Mouse (Mus musculus) Muller cell, postnatal 12 days (primary cell): ENCODE measurements around the gene Fgf11.
A peak's percentile ranks its signal among the peaks of the same experiment; 100 is the strongest.

Experiments
- DNase-seq: peaks from one replicate; pipeline ENCODE4 v3.0.0-alpha.2; 2015; ENCODE audit errors: inconsistent ontology term

Gene Fgf11

GRCm38 (mm10) chr11:69801379-69801977, at the start of gene Fgf11:
Fgf11 (minus strand) TSS chr11:69801857.
- no peak for DNase-seq

GRCm38 (mm10) chr11:69850754-69851153, 49.1 kb upstream of the Fgf11 start:
- no peak for DNase-seq

GRCm38 (mm10) chr11:69849884-69850283, 48.2 kb upstream of the Fgf11 start:
- DNase-seq: no peak

- no peak for DNase-seq
Measured at GRCm38 (mm10) chr11:69849128-69849527, 47.5 kb upstream of the Fgf11 start.

- DNase-seq: no peak
Measured at GRCm38 (mm10) chr11:69848021-69848420, 46.4 kb upstream of the Fgf11 start.

GRCm38 (mm10) chr11:69846738-69847688, 45.4 kb upstream of the Fgf11 start:
- peak; percentile 42 for DNase-seq

GRCm38 (mm10) chr11:69846198-69846680, 44.6 kb upstream of the Fgf11 start, which contains the start of gene Plscr3:
Plscr3 (plus strand) TSS chr11:69846376.
- DNase-seq: peak; percentile 95

GRCm38 (mm10) chr11:69838714-69839104, 37.1 kb upstream of the Fgf11 start:
- DNase-seq: no peak

GRCm38 (mm10) chr11:69837952-69838713, 36.5 kb upstream of the Fgf11 start, which contains the start of gene Tmem256:
Tmem256 (plus strand) TSS chr11:69838514.
- peak; percentile 99 for DNase-seq

- DNase-seq: no peak
Measured at GRCm38 (mm10) chr11:69837604-69837951, 35.9 kb upstream of the Fgf11 start, which contains the start of gene Nlgn2. Nlgn2 (minus strand) TSS chr11:69837784.

- peak; percentile 64 for DNase-seq
Measured at GRCm38 (mm10) chr11:69836703-69837576, 35.3 kb upstream of the Fgf11 start.

- DNase-seq: no peak
Measured at GRCm38 (mm10) chr11:69835966-69836335, 34.3 kb upstream of the Fgf11 start.

GRCm38 (mm10) chr11:69835326-69835965, 33.8 kb upstream of the Fgf11 start:
- peak; percentile 5 for DNase-seq

GRCm38 (mm10) chr11:69834001-69834549, 32.4 kb upstream of the Fgf11 start:
- DNase-seq: peak; percentile 19

GRCm38 (mm10) chr11:69833554-69833953, 31.9 kb upstream of the Fgf11 start:
- DNase-seq: no peak

- DNase-seq: no peak
Measured at GRCm38 (mm10) chr11:69828832-69829231, 27.2 kb upstream of the Fgf11 start.

- no peak for DNase-seq
Measured at GRCm38 (mm10) chr11:69823456-69823855, 21.8 kb upstream of the Fgf11 start.

GRCm38 (mm10) chr11:69822080-69822479, 20.4 kb upstream of the Fgf11 start, which contains the start of gene Spem1:
Spem1 (minus strand) TSS chr11:69822180.
- no peak for DNase-seq

GRCm38 (mm10) chr11:69818871-69819270, 17.2 kb upstream of the Fgf11 start:
- DNase-seq: no peak

- DNase-seq: no peak
Measured at GRCm38 (mm10) chr11:69818365-69818764, 16.7 kb upstream of the Fgf11 start, which contains the start of gene Spem2. Spem2 (minus strand) TSS chr11:69818465.
